In the genomic region with DNA sequence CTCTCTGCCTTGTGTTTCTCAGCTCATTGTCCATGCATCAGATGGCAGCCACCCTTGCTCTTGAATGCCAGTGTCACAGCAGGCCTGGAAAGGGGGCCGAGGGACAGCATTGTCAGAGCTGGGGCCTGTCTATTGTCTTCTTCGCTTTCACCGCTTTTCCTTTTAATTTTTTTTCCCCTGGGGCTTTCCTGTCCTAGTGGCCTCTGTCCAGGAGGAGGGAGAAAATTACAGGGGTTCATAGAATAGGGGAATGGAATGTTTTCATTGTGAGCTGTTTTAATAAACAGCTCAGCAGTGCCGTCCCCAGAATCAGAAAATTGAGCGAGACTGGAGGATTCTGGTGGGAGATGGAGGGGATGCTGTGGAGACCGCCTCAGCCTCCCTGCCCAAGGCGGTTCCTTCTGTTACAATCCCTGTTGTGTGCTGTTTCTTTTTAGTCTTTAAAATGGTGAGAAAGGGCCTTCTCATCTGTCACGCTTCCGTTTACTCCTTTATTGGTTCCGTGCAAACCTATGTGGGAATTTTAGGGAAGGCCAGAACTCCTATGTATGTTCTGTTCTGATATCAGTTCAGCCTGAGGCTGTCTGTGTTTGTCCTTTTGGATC, we compare ENCODE assay signal across 9 mouse cellular contexts.
DNase-seq lines count a peak whose midpoint lies in the region; ATAC-seq and TF ChIP-seq lines count a peak whose summit lies in the region.
"Had no signal": no experiment of that assay in that cellular context is flagged by ENCODE, and none has a peak within 500 bp of the region (broad histone marks: within the 10 kb centered on the region; RNA-seq: fewer than 3 reads in every experiment).

No protein-coding gene starts in this region.

- no peak overlapping the region for H3K4me3 ChIP-seq in stomach, embryonic 14.5 days (ENCODE audit: low read depth, low read length)
- H3K4me3 ChIP-seq in stomach, postnatal 0 days (ENCODE audit: low read depth, low read length), result no peak overlapping the region
- H3K4me3 ChIP-seq in forebrain, embryonic 13.5 days, result peak overlapping the region; percentile 44
- peak overlapping the region; percentile 31 for H3K4me3 ChIP-seq in midbrain, embryonic 11.5 days (ENCODE audit: low read depth, low read length)
- no peak overlapping the region; the same call in 1 of the 2 replicates for H3K4me3 ChIP-seq in gastrocnemius, adult 2 months

- ATAC-seq in stomach, embryonic 14.5 days (ENCODE audit: insufficient number of reproducible peaks, insufficient read depth, low FRiP score, low read depth), result no peak
- no peak for ATAC-seq in stomach, postnatal 0 days (ENCODE audit: low FRiP score, low TSS enrichment)
- peak; percentile 41; the same call in 1 of the 2 replicates for ATAC-seq in forebrain, embryonic 13.5 days
- peak; percentile 67 for ATAC-seq in midbrain, embryonic 11.5 days (ENCODE audit: low FRiP score)
- ATAC-seq in megakaryocyte progenitor cell, adult 5-6 weeks (replicated peaks; ENCODE audit: poor library complexity), result no peak
- ATAC-seq: Patski had no signal

- DNase-seq in stomach, postnatal 0 days (ENCODE audit: low spot score), result no peak
- DNase-seq in midbrain, embryonic 11.5 days (ENCODE audit: low spot score, missing footprints), result peak; percentile 93
- no peak for DNase-seq in gastrocnemius, adult 2 months
- DNase-seq in lung, postnatal 10 days, result no peak
- DNase-seq: cerebellum, adult 18-20 months had no signal

- H3K4me2 ChIP-seq in stomach, embryonic 14.5 days (replicated peaks; ENCODE audit: low read depth, low read length), result no peak overlapping the region
- H3K4me2 ChIP-seq in stomach, postnatal 0 days (replicated peaks; ENCODE audit: low read depth), result no peak overlapping the region
- peak overlapping the region; percentile 70 for H3K4me2 ChIP-seq in forebrain, embryonic 13.5 days
- peak overlapping the region; percentile 70 for H3K4me2 ChIP-seq in midbrain, embryonic 11.5 days

- intact Hi-C loops in gastrocnemius, adult 2 months (cut with DNase I), result loop anchor here (5.0 kb wide), 3 partner anchors 84 to 574 kb away; no protein-coding TSS in a partner anchor

- TF ChIP-seq CTCF in stomach, postnatal 0 days (IDR thresholded peaks at IDR 0.05; ENCODE audit: low read depth), result no peak
- no peak for TF ChIP-seq CTCF in gastrocnemius, adult 2 months (IDR thresholded peaks at IDR 0.05)

- no peaks in the 10 kb centered on the region for H3K27me3 ChIP-seq in stomach, embryonic 14.5 days (ENCODE audit: control insufficient read depth, insufficient read depth, low read length)
- H3K27me3 ChIP-seq in stomach, postnatal 0 days (ENCODE audit: control insufficient read depth, insufficient read depth, low read length), result no peaks in the 10 kb centered on the region
- H3K27me3 ChIP-seq in forebrain, embryonic 13.5 days, result no peaks in the 10 kb centered on the region
- H3K27me3 ChIP-seq in midbrain, embryonic 11.5 days (ENCODE audit: control insufficient read depth, insufficient read depth, low read length), result no peaks in the 10 kb centered on the region
- H3K27me3 ChIP-seq: Patski had no signal

- peaks cover 26% of the 10 kb centered on the region for H3K4me1 ChIP-seq in stomach, embryonic 14.5 days (ENCODE audit: control insufficient read depth, insufficient read depth, low read length)
- no peaks in the 10 kb centered on the region for H3K4me1 ChIP-seq in stomach, postnatal 0 days (replicated peaks; ENCODE audit: control insufficient read depth, insufficient read depth)
- H3K4me1 ChIP-seq in forebrain, embryonic 13.5 days, result peaks cover 59% of the 10 kb centered on the region
- H3K4me1 ChIP-seq in midbrain, embryonic 11.5 days (ENCODE audit: control insufficient read depth, insufficient read depth, low read length), result peaks cover 54% of the 10 kb centered on the region

- no peak for TF ChIP-seq EP300 in stomach, postnatal 0 days (optimal IDR thresholded peaks at IDR 0.05)

- WGBS in stomach, embryonic 14.5 days, result 63% methylated on average over 10 of the region's 10 CpGs
- 78% methylated on average over 10 of the region's 10 CpGs for WGBS in stomach, postnatal 0 days
- 9% methylated on average over 10 of the region's 10 CpGs for WGBS in forebrain, embryonic 13.5 days
- WGBS in midbrain, embryonic 11.5 days, result 11% methylated on average over 10 of the region's 10 CpGs

- peak overlapping the region; percentile 44; the same call in 1 of the 2 replicates for H3K27ac ChIP-seq in stomach, embryonic 14.5 days (ENCODE audit: low read length)
- H3K27ac ChIP-seq in stomach, postnatal 0 days (replicated peaks), result no peak overlapping the region
- peak overlapping the region; percentile 98 for H3K27ac ChIP-seq in forebrain, embryonic 13.5 days
- H3K27ac ChIP-seq in midbrain, embryonic 11.5 days (ENCODE audit: low read depth, low read length), result peak overlapping the region; percentile 97
- no peak overlapping the region for H3K27ac ChIP-seq in gastrocnemius, adult 2 months

- H3K9me3 ChIP-seq in stomach, embryonic 14.5 days (ENCODE audit: control insufficient read depth, low read depth, low read length), result no peaks in the 10 kb centered on the region
- no peaks in the 10 kb centered on the region for H3K9me3 ChIP-seq in stomach, postnatal 0 days (ENCODE audit: control insufficient read depth, low read length)
- H3K9me3 ChIP-seq in forebrain, embryonic 13.5 days (replicated peaks), result no peaks in the 10 kb centered on the region
- no peaks in the 10 kb centered on the region for H3K9me3 ChIP-seq in midbrain, embryonic 11.5 days (ENCODE audit: control insufficient read depth, low read length)

- no peak overlapping the region for H3K9ac ChIP-seq in stomach, embryonic 14.5 days (replicated peaks; ENCODE audit: low read depth, low read length)
- H3K9ac ChIP-seq in stomach, postnatal 0 days (ENCODE audit: low read length), result no peak overlapping the region
- peak overlapping the region; percentile 80 for H3K9ac ChIP-seq in forebrain, embryonic 13.5 days
- H3K9ac ChIP-seq in midbrain, embryonic 11.5 days (ENCODE audit: low read length), result peak overlapping the region; percentile 73

- no peaks in the 10 kb centered on the region for H3K36me3 ChIP-seq in stomach, embryonic 14.5 days (ENCODE audit: control insufficient read depth, insufficient read depth, low read length)
- no peaks in the 10 kb centered on the region for H3K36me3 ChIP-seq in stomach, postnatal 0 days (ENCODE audit: control insufficient read depth, insufficient read depth, low read length)
- 0 out of 2 replicates have a peak, but pooled peaks cover 2% of the 10 kb centered on the region for H3K36me3 ChIP-seq in forebrain, embryonic 13.5 days (ENCODE audit: poor library complexity, severe bottlenecking)
- H3K36me3 ChIP-seq in midbrain, embryonic 11.5 days (ENCODE audit: control insufficient read depth, insufficient read depth, low read length), result no peaks in the 10 kb centered on the region

Comparison
In these comparisons a context has a peak if more than half of its experiments do, and no peak if none do; other contexts are left out.
1. H3K27ac ChIP-seq: peak in stomach, embryonic 14.5 days (single experiment), forebrain, embryonic 13.5 days (single experiment) and midbrain, embryonic 11.5 days (single experiment); none in stomach, postnatal 0 days (single experiment) and gastrocnemius, adult 2 months (single experiment).
2. ATAC-seq: peak in forebrain, embryonic 13.5 days (single experiment) and midbrain, embryonic 11.5 days (single experiment); none in stomach, embryonic 14.5 days (single experiment), stomach, postnatal 0 days (single experiment) and megakaryocyte progenitor cell, adult 5-6 weeks (single experiment).
3. H3K4me2 ChIP-seq: peak in forebrain, embryonic 13.5 days (single experiment) and midbrain, embryonic 11.5 days (single experiment); none in stomach, embryonic 14.5 days (single experiment) and stomach, postnatal 0 days (single experiment).
4. H3K4me3 ChIP-seq: peak in forebrain, embryonic 13.5 days (single experiment) and midbrain, embryonic 11.5 days (single experiment); none in stomach, embryonic 14.5 days (single experiment), stomach, postnatal 0 days (single experiment) and gastrocnemius, adult 2 months (single experiment).
5. H3K9ac ChIP-seq: peak in forebrain, embryonic 13.5 days (single experiment) and midbrain, embryonic 11.5 days (single experiment); none in stomach, embryonic 14.5 days (single experiment) and stomach, postnatal 0 days (single experiment).